Mouse (Mus musculus) central nervous system, embryonic 18 days (tissue): Measurements from ENCODE around the gene Sycp1. TPM values are rescaled to one million over a fixed set of nuclear protein-coding genes. Genes with fewer than 3 reads are reported as not detected.

Experiments
- polyA plus RNA-seq: library from polyadenylated mRNA; depleted of rRNA; stranded (reverse); fragments of >200 nt; gene quantifications from 2 replicates; pipeline ENCODE4 v1.2.3, GENCODE M21; 2012; rRNA removed

The Sycp1 gene
- polyA plus RNA-seq = 0.04 TPM in 1 of 2 replicates, not detected in the other

DNA sequence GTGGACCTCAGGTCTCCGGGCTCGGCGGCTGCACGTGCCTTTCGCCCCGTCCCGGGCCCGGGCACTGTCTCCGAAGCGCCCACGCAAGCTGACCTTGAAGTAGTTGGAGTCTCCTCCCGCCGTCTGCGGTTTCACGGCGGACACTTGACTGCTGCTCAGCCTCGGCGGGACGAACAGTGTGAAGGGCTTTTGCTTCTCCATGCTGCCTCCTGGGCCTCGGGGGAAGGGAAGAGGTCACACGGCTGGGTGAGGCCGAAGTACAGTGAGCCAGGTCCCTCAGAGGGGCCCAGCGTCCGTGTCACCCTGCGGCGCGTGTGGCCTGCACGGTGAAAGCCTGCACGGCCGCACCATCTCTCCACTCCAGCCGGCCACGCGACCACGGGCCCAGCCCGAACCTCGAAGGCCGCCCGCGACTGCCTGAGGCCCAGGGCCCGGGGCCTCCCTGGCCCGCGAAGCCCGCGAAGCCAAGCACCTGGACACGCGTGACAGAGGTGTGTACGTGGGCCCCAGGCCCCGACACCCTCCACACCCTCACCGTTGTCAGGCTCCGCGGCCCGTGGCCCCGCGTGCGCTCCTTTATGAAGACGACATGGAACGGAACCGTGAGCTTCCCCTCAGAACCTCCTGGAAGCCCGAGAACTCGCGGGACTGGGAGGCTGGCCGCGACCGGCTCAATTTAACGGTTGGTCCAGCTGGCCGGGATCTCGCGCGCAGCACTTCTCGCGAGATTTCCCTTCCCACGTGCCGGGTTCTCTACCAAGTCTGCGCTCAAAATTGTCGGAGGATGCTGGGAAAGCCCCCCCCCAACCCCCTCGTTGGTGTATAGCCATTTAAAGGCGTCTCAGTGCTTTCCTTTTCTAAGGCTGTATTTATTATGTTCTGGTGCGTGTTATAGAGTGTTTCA, at the start of gene Sycp1:
Gene Sycp1, minus strand, starts transcription at position 650 of the 904 bp plus-strand sequence.

DNA sequence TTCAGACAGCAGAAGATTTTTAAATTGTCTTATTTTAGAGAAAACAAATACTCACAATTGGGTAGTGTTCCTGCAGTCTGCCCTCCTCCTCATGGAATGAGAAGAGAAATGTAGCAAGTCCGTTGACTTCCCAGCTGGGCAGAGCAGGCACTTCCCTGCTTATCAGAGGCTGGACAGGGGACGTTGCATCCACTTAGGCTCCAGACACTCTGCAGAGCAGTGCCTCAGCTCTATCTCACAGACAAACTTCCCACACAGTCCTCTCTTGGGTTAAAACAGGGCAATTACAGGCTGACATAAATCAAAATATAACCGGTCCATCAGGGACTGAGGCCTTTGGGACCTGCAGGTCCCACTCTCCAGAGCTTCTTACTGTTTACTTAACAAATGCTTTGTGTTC, 28.1 kb upstream of the Sycp1 start, which contains the start of gene Nr1h5:
Gene Nr1h5, minus strand, starts transcription at position 101 of the 400 bp plus-strand sequence.

DNA sequence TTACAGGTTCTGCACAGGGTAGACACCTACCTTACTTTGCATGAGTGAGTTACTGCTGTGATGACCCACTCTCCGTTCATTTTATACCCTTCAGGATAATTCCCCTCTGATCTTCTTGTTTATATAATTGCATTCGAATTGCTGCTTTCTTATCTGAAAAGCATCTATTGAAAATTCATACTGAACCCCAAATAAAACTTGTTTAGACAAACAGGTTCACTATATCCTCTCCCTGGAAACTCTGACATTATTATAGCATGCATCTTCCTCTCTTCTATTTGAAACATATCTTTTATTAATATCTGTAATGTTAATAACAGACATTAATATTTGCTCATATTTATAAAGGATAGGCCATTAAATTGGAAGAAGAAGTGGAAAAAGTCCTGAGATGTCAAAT, 153.3 kb downstream of the Sycp1 start, which contains the start of gene Tshb:
Gene Tshb, minus strand, starts transcription at position 101 of the 400 bp plus-strand sequence.

Other genes starting within 250 kb of the Sycp1 start
- 13.3 and 13.7 TPM in 2 replicates for gene Tspan2, start 201.6 kb downstream of the Sycp1 start, polyA plus RNA-seq
- gene Tshb, start 153.4 kb downstream of the Sycp1 start, polyA plus RNA-seq = 0.59 TPM in 1 of 2 replicates, not detected in the other
- 0.12 and 0.17 TPM in 2 replicates for gene Nr1h5, start 28.0 kb upstream of the Sycp1 start, polyA plus RNA-seq
- gene Sike1, start 59.6 kb upstream of the Sycp1 start, polyA plus RNA-seq = 46.1 and 46.2 TPM in 2 replicates
- gene Csde1, start 84.3 kb upstream of the Sycp1 start, polyA plus RNA-seq = 73.5 and 81.3 TPM in 2 replicates
- gene Nras, start 122.2 kb upstream of the Sycp1 start, polyA plus RNA-seq = 71.1 and 72.1 TPM in 2 replicates
- gene Ampd1, start 137.9 kb upstream of the Sycp1 start, polyA plus RNA-seq = 0.04 and 5.2 TPM in 2 replicates
- gene Dennd2c, start 166.5 kb upstream of the Sycp1 start, polyA plus RNA-seq = 0.89 and 1.1 TPM in 2 replicates
- 183 and 188 TPM in 2 replicates for gene Bcas2, start 235.6 kb upstream of the Sycp1 start, polyA plus RNA-seq